Mouse (Mus musculus): ENCODE measurements around the gene Gtf3c2. TPM values are rescaled to one million over a fixed set of nuclear protein-coding genes. Genes with fewer than 3 reads are reported as not detected.

The Gtf3c2 gene
- polyA plus RNA-seq (2015; fragmentation: Illumina TruSeq; extraction: RNeasy Lipid Tissue Mini Kit (QIAGEN cat#74804); ENCODE audit: insufficient read depth, low replicate concordance) = 116 TPM

DNA sequence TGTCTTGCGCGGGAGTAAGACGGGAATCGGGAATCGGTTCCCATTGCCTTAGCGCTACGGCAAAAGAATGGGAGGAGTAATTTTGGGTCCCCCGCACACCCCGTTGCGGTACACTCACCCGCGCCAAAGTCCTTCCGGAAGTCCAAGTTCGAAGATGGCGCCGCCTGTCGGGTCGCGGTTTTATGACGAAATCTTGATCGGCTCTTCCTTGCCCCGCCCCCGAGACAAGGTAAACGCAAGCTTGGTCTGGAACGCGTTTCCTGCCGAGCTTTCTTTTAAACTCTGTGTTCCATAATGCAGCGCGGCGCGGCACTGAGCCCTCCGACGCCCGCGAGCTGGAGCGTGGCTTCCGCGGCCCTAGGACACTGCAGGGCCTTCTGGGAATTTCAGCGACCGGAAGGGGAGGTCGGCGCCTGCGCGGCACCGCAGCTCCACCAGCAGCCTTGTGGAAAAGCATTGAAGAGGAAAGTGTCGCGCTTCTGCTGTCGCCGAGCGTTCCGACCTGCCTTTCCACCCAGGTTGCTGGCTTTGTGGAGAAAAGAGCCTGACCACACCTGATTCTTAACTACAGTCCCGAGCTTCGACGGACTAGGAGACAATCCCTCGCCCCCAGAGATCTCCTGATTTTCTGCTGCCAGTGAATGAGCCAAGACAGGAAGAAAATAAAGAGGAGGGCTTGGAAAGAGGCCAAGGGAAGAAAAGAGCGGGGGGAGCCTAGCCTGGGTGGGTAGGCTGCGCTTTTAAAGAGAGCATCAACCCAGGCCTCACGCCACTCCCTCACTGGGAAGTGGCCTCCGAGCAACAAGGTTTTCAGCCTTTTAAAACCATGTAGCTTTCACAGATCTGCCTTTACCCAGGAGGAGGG lies at the start of gene Gtf3c2, which contains the start of gene Gm29609:
Gtf3c2 (minus strand) TSS at position 379 of the 865 bp plus-strand sequence.
Gm29609 (minus strand) TSS at position 146 of the 865 bp plus-strand sequence.

DNA sequence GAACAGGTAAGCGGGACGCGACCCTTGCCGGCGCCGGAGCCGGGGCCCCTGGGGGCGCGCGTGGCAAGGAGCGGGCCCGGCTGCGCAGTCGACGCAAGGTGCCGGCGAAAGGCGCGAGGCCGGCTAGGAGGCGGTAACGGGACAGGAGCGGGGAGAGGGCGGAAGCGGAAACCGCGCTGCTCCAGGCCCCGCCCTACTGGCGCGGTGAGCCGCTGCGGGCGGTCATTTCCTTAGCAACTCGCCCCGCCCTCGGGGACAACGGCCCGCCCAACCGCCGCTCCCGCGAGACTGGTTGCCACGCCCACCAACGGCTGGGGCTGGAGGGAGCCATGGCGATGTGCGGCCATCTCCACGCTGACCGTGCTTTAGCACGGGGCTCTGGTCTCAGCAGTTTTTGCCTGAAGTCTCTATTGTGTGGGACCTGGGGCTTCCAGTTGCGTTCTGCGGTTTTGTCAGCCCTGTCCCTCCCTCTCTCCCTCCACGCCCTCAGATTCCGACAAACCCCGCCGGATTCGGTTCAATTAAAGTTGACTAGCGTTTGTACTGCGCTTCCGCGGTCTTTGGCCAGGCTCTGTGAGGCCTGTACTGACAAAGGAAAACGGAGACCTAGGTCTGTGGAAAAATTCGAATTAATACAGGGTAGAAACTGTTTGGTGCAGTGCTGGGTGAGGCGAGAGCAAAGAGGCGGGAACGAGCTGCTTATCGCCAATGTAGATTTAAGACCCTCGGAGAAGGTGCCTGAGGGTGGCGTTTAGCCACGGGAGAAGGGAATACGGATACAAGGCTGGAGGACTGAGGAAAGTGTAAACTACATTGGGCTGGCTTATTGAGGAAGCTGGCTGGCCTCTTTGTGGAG lies 40.7 kb upstream of the Gtf3c2 start, which contains the start of gene Ppm1g:
Ppm1g (minus strand) TSS at position 240 of the 856 bp plus-strand sequence.

DNA sequence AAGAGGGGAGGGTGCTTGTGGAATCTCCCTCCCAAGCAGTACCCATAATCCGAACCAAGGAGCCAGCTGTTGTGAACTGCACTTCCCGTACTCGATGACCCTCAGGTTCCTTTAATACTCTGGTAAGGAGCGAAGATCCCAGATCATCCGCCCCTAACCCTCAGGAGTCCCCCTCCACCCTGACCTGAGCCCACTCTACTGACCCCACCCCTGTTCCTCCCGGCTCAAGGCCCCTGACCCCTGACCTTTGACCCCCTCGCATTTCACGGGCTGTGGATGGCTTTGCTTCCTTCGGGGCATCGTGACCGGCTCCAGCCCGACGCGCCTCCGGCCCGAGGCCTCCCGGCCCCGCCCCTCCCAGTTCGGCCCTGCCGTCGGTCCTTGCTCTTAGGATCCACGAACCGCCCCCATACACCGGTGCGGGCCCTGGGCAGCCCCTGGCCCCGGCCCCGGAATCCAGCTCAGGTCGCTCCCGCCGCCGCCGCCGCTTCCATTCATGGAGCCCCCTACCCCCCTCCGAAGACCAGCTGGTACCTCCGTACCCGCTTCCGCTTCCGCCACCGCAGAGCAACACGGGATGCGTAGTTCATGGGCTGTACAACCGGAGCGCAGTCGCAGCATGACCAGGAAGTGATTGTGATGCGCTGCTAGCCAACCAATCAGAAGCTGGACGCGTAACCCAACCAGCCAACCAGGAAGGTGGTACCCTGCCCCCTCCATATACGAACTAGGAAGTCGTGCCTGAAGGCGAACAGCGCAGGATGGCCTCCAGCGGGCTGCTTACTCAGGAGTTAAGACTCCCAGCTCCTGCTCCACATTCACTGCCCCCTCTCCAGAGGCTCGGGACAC lies 22.0 kb upstream of the Gtf3c2 start, which contains the start of gene Zfp513:
Zfp513 (minus strand) TSS at position 562 of the 849 bp plus-strand sequence.

DNA sequence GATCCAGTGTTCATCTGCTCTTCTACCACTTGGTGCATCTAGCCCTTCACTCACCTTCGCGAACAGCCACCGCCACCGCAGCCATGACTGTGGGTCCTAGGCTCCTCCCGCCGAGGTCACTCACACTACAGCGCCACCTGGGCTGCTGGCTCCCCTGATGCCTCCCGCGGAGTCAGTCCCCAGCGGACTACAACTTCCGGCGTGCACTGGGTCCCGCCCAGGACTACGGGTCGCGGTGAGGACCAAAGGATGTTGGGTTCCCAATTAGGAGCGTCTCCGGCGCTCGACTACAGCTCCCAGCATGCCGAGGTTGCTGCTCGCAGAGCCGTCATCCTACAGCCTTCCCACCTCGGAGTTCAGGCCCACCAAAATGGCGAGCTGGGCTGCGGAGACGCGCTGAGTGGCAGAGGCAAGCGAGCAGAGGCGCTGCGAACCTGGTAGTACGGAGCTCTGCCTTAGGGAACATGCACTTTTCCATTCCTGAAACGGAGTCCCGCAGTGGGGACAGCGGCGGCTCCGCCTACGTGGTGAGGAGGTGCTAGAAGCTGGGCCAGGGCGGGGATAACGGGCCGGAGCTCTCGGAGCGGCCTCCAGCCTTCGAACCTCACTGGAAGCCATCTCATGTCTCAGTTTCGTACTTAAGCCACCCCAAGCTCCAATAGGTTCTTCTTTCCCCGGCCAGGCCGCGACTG lies 13.1 kb upstream of the Gtf3c2 start, which contains the start of the genes Snx17 and Eif2b4:
Snx17 (plus strand) TSS at position 289 of the 692 bp plus-strand sequence.
Eif2b4 (minus strand) TSS at position 492 of the 692 bp plus-strand sequence.

DNA sequence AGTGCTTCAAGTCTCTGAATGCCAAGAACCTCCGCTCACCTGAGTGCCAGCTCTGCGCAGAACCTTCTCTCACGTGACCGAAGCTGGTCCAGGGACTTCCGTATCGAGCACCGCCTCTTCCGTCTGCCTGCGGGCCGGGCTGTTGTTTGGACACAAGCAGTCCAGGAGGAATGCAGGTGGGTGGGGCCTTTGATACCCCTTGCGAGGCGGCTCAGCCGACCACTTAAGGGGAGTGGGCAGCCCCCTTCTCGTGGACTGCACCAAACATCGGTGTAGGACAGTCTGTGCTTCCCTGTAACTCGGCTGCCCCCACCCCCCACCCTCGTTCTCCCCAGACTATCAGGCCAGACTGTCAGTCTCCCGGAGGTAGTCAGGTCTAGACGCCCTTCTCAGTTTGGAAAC lies 25.8 kb downstream of the Gtf3c2 start, which contains the start of gene Mpv17:
Mpv17 (minus strand) TSS at position 100 of the 402 bp plus-strand sequence.

DNA sequence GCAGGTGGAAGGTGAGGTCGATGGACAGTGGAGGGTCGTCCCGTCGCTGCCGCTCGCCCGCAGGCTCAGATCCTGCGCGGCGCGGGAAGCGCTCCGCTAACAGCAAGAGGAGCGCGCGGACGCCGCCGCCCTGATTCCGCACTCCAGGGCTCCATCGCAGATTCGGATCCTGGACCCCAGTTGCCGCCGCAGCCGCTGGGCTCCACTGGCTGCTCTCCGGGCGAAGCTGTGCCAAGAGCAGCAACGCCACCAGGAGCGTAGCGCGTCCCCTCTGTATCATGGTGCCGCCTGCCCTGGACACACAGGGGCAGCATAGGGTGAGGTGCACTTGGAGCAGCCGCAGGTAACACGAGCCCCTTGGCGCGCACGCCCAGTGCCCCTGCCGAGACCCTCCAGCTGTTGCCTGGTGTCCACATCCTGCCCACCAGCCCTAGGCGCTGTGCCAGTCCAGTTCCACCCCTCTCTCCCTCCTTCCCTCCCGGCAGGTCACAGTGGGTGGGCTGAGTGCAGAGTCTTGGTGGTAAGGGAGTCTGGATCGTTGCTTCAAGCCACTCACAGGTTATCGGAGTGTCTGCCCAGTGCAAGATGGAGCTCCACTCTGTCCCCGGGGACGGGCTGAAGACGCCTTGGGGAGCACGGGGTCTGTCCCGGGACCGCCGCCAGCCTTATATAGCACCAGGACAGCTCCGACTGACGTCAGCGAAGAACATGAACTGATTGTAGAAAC lies 41.5 kb downstream of the Gtf3c2 start, which contains the start of gene Ucn:
Ucn (minus strand) TSS at position 589 of the 727 bp plus-strand sequence.

DNA sequence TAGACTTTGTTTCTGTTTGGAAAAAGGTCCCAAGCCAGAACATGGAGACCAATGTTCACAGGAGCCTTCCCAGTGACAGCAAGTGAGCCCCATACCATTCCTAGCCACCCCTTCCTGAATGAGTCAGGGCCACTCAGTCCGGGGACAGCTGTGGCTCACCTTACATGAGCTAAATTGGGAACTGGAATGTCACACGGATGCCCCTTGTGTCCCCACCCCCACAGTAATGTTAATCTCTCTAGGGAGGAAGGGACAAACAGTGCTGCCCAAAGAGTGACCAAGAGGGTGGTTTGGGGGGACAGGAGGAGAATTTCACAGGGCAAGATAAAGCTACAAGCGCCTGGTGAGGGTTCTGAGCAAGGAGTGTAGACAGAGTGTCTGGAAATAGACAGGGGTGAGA lies 63.6 kb downstream of the Gtf3c2 start, which contains the start of gene Trim54:
Trim54 (plus strand) TSS at position 359 of the 400 bp plus-strand sequence.

DNA sequence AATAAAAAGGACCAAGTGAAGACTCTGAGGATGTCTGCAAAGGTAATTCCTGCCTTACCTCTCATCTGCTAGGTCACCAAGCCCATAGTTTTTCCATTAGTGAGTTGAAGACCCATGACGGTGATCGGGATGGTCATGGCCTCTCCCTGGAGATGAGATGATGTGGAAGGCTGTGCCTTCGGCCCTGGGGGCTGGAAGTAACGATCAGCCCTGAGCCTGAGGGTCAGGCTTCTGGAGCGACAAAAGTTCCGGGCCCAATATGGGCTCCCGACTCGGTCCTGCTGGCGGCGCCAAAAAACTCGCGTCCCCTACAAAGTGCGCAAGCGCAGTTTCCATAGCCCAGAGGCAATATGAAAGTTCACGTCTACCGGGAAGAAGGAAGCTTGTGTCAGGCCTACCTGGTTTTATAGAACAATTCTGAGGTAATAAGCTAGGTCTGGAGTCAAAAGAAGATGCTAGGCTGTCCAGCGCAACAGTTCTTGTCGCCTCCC lies 71.9 kb downstream of the Gtf3c2 start, which contains the start of gene Slc30a3:
Slc30a3 (minus strand) TSS at position 238 of the 491 bp plus-strand sequence.

Other genes with a start within 250 kb of the Gtf3c2 start
- not detected for gene Cgref1, start 234.6 kb downstream of the Gtf3c2 start, polyA plus RNA-seq (2015; fragmentation: Illumina TruSeq; extraction: RNeasy Lipid Tissue Mini Kit (QIAGEN cat#74804); ENCODE audit: insufficient read depth, low replicate concordance)
- 147 TPM for gene Preb, start 219.8 kb downstream of the Gtf3c2 start, polyA plus RNA-seq (2015; fragmentation: Illumina TruSeq; extraction: RNeasy Lipid Tissue Mini Kit (QIAGEN cat#74804); ENCODE audit: insufficient read depth, low replicate concordance)
- gene Tcf23, start 211.5 kb downstream of the Gtf3c2 start, polyA plus RNA-seq (2015; fragmentation: Illumina TruSeq; extraction: RNeasy Lipid Tissue Mini Kit (QIAGEN cat#74804); ENCODE audit: insufficient read depth, low replicate concordance) = 0.54 TPM
- gene Atraid, start 131.8 kb downstream of the Gtf3c2 start, polyA plus RNA-seq (2015; fragmentation: Illumina TruSeq; extraction: RNeasy Lipid Tissue Mini Kit (QIAGEN cat#74804); ENCODE audit: insufficient read depth, low replicate concordance) = 100 TPM
- gene Slc5a6, start 131.2 kb downstream of the Gtf3c2 start, polyA plus RNA-seq (2015; fragmentation: Illumina TruSeq; extraction: RNeasy Lipid Tissue Mini Kit (QIAGEN cat#74804); ENCODE audit: insufficient read depth, low replicate concordance) = 5.0 TPM
- 12.4 TPM for gene Cad, start 125.4 kb downstream of the Gtf3c2 start, polyA plus RNA-seq (2015; fragmentation: Illumina TruSeq; extraction: RNeasy Lipid Tissue Mini Kit (QIAGEN cat#74804); ENCODE audit: insufficient read depth, low replicate concordance)
- not detected for gene Dnajc5g, start 73.9 kb downstream of the Gtf3c2 start, polyA plus RNA-seq (2015; fragmentation: Illumina TruSeq; extraction: RNeasy Lipid Tissue Mini Kit (QIAGEN cat#74804); ENCODE audit: insufficient read depth, low replicate concordance)
- not detected for gene Slc30a3, start 71.9 kb downstream of the Gtf3c2 start, polyA plus RNA-seq (2015; fragmentation: Illumina TruSeq; extraction: RNeasy Lipid Tissue Mini Kit (QIAGEN cat#74804); ENCODE audit: insufficient read depth, low replicate concordance)
- gene Trim54, start 63.4 kb downstream of the Gtf3c2 start, polyA plus RNA-seq (2015; fragmentation: Illumina TruSeq; extraction: RNeasy Lipid Tissue Mini Kit (QIAGEN cat#74804); ENCODE audit: insufficient read depth, low replicate concordance) = not detected
- gene Ucn, start 41.3 kb downstream of the Gtf3c2 start, polyA plus RNA-seq (2015; fragmentation: Illumina TruSeq; extraction: RNeasy Lipid Tissue Mini Kit (QIAGEN cat#74804); ENCODE audit: insufficient read depth, low replicate concordance) = not detected
- gene Mpv17, start 25.9 kb downstream of the Gtf3c2 start, polyA plus RNA-seq (2015; fragmentation: Illumina TruSeq; extraction: RNeasy Lipid Tissue Mini Kit (QIAGEN cat#74804); ENCODE audit: insufficient read depth, low replicate concordance) = 37.0 TPM
- 2.1 TPM for gene Gm29609, start 233 bp downstream of the Gtf3c2 start, polyA plus RNA-seq (2015; fragmentation: Illumina TruSeq; extraction: RNeasy Lipid Tissue Mini Kit (QIAGEN cat#74804); ENCODE audit: insufficient read depth, low replicate concordance)
- 97.0 TPM for gene Snx17, start 13.1 kb upstream of the Gtf3c2 start, polyA plus RNA-seq (2015; fragmentation: Illumina TruSeq; extraction: RNeasy Lipid Tissue Mini Kit (QIAGEN cat#74804); ENCODE audit: insufficient read depth, low replicate concordance)
- gene Eif2b4, start 13.3 kb upstream of the Gtf3c2 start, polyA plus RNA-seq (2015; fragmentation: Illumina TruSeq; extraction: RNeasy Lipid Tissue Mini Kit (QIAGEN cat#74804); ENCODE audit: insufficient read depth, low replicate concordance) = 17.1 TPM
- gene Zfp513, start 22.2 kb upstream of the Gtf3c2 start, polyA plus RNA-seq (2015; fragmentation: Illumina TruSeq; extraction: RNeasy Lipid Tissue Mini Kit (QIAGEN cat#74804); ENCODE audit: insufficient read depth, low replicate concordance) = 14.9 TPM
- 88.2 TPM for gene Ppm1g, start 40.5 kb upstream of the Gtf3c2 start, polyA plus RNA-seq (2015; fragmentation: Illumina TruSeq; extraction: RNeasy Lipid Tissue Mini Kit (QIAGEN cat#74804); ENCODE audit: insufficient read depth, low replicate concordance)
- 156 TPM for gene Nrbp1, start 60.7 kb upstream of the Gtf3c2 start, polyA plus RNA-seq (2015; fragmentation: Illumina TruSeq; extraction: RNeasy Lipid Tissue Mini Kit (QIAGEN cat#74804); ENCODE audit: insufficient read depth, low replicate concordance)
- not detected for gene Gm9970, start 61.1 kb upstream of the Gtf3c2 start, polyA plus RNA-seq (2015; fragmentation: Illumina TruSeq; extraction: RNeasy Lipid Tissue Mini Kit (QIAGEN cat#74804); ENCODE audit: insufficient read depth, low replicate concordance)
- 11.7 TPM for gene Krtcap3, start 71.5 kb upstream of the Gtf3c2 start, polyA plus RNA-seq (2015; fragmentation: Illumina TruSeq; extraction: RNeasy Lipid Tissue Mini Kit (QIAGEN cat#74804); ENCODE audit: insufficient read depth, low replicate concordance)
- 20.5 TPM for gene Ift172, start 111.0 kb upstream of the Gtf3c2 start, polyA plus RNA-seq (2015; fragmentation: Illumina TruSeq; extraction: RNeasy Lipid Tissue Mini Kit (QIAGEN cat#74804); ENCODE audit: insufficient read depth, low replicate concordance)
- gene Fndc4, start 115.9 kb upstream of the Gtf3c2 start, polyA plus RNA-seq (2015; fragmentation: Illumina TruSeq; extraction: RNeasy Lipid Tissue Mini Kit (QIAGEN cat#74804); ENCODE audit: insufficient read depth, low replicate concordance) = 3.6 TPM
- not detected for gene Gckr, start 117.3 kb upstream of the Gtf3c2 start, polyA plus RNA-seq (2015; fragmentation: Illumina TruSeq; extraction: RNeasy Lipid Tissue Mini Kit (QIAGEN cat#74804); ENCODE audit: insufficient read depth, low replicate concordance)